Mouse (Mus musculus) cerebellum, postnatal 36 days (tissue): Measurements from ENCODE around the gene AC141477.1.

Experiments
- DNase-seq, 2 experiments: peaks; one replicate each; pipeline ENCODE4 v3.0.0; 2021 to 2022; ENCODE audit warnings: mixed read lengths in 2 of 2

The AC141477.1 gene

DNA sequence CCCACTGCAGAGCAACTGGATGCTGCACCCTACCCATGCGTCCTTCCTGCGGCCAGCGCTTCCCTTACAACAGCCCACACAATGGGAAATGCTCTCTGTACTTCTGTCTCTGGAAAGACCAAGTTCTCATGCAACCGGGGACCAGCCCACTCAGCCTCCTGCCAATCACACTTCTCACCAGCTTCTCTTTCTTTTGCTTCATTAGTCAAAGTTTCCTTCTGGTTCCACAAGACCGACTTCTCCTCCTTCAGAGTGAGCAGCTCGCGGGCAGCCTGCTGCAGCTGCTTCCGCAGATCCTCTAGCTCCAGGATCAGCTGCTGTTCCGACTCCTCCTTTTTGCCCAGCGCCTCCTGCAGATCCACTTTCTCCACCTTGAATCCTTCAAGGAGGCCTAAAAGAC is 31.7 kb downstream of the AC141477.1 start:
- DNase-seq: no peak

DNA sequence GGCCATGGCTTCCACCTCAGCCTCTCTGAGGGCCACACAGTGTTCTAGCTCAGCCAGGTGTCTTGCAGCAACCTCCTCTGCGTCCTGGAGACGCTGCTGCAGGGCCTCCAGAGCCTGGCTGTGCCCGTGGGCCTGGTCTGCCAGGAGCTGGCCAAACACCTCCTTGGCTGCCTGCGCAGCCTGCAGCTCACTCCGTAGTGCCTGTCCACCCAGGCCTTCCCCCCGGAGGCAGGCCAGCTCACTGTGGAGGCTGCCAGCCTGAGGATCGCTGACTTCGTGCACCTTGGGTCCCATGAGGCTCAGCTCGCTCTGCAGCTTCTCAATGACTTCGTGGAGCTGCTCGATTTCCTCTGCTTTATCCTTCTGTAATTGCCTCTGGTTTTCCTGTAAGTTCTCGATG is 47.6 kb downstream of the AC141477.1 start:
- DNase-seq: no peak

DNA sequence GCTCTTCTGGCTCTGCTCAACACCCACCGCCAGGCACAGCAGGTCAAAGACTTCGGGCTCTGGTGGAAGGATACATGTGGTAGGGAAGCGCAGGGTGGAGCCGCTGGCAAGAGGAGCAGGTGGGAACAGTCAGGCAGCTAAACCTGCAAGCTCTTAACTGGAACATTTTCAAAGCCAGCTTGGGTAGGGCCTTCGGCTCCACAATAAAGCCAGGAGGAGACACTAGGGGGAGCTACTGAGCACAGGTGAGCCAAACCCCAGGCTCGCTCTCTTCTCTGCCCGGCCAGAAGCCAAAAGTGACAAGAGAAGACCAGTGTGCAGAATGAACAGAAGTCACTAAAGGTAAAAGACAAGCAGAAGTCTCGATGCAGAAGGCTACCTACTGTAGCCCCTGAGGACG is 48.5 kb downstream of the AC141477.1 start:
- DNase-seq: peak; percentile 53 to 57

DNA sequence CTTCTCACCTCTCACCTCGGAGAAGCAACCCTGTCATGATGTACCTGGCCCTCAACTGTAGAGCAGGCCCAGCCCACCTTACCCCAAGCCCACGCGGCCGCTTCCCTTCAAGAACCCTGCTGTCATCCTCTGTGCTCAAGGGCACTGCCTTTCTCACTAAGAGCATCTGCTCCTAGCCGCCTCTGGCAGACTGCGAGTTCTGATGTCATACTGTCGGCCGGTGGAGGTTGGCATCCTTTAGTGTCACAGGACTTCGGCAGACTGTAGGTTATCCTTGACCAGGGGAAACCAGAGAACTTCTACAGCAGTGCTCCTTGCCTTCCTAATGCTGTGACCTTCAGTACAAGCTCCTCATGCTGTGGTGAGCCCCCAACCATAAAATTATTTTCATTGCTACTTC is 49.1 kb downstream of the AC141477.1 start:
- no peak for DNase-seq
